Mouse (Mus musculus) bone marrow macrophage, adult 2 months (primary cell): ENCODE data around the gene Gm20388.

ENCODE experiments used
- CTCF ChIP-seq: IDR thresholded peaks from 2 replicates; pipeline ENCODE4 v1.5.1; 2012; ENCODE audit warnings: low read depth, mild to moderate bottlenecking, low read length, moderate library complexity
- POLR2A ChIP-seq: IDR thresholded peaks from 2 replicates; pipeline ENCODE4 v1.6.1; 2012; ENCODE audit warnings: mild to moderate bottlenecking, low read depth, low read length, borderline replicate concordance

DNA sequence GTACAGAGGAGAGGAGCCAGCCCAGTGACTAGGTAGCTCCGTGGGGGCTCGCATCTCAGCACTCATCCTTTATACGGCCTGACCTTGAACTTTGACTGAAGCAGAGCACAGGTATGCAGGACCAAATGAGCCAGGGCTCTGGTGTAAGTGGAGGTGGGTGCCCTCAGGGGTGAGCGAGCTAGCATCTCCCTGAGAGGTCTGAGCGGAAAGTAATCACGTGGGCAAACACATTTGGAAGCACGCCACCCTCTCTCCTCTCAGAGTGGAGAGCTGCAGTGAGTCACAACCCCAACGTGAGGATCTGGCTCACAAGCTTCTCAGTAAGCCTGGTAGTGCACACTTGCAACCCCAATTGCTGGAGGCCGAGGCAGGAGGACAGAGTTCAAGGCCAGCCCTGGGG, 2731.4 kb downstream of the Gm20388 start:
- no peak for TF ChIP-seq CTCF
- TF ChIP-seq POLR2A = no peak
